Mouse (Mus musculus): Measurements from ENCODE around the gene Syt16. TPM values are rescaled to one million over a fixed set of nuclear protein-coding genes. Genes with fewer than 3 reads are reported as not detected.

The Syt16 gene
- polyA plus RNA-seq, 1 experiment from 2014 or later, result not detected

DNA sequence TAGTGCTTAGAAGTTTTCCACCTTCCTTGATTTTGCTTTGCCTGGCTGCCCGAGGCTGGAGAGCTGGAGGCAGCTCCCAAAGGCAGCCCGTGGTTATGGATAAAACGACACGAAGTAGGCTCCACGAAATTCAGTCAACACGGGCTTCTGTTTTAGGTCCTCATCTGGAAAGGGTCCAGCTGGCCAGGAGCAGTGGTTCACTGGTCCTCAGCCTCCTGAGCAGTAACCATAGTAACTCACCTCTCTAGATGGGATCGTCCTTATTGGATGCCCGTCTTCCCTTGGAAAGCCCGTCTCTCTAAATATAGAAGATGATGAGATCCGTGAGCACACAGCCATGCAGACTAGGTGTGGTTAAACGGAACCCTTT is 287.2 kb downstream of the Syt16 start:
- H3K4me2 ChIP-seq (ENCODE audit: low read depth, low read length), result no peak overlapping the region; the same call in 1 of the 2 replicates
- no peak overlapping the region for H3K9ac ChIP-seq (replicated peaks)
- no peaks in the 10 kb centered on the region for H3K9me3 ChIP-seq (ENCODE audit: low read length)
- ATAC-seq (no peak), DNase-seq (no peak)
- H3K4me1 ChIP-seq (ENCODE audit: insufficient read depth), result peaks cover 2% of the 10 kb centered on the region; the same call in 1 of the 2 replicates
- H3K36me3 ChIP-seq (replicated peaks; ENCODE audit: insufficient read depth, low read length), result no peaks in the 10 kb centered on the region
- no peak overlapping the region for H3K27ac ChIP-seq (ENCODE audit: low read depth)
- WGBS (ENCODE audit: insufficient replicate concordance), result 10% methylated on average over 11 of the region's 11 CpGs
- TF ChIP-seq CTCF (IDR thresholded peaks at IDR 0.05; ENCODE audit: low read depth) (no peak), EP300 (IDR thresholded peaks at IDR 0.05; ENCODE audit: low read depth) (no peak)
- no peak overlapping the region for H3K4me3 ChIP-seq (ENCODE audit: low read depth, low read length)
- peaks cover 29% of the 10 kb centered on the region for H3K27me3 ChIP-seq (ENCODE audit: insufficient read depth, low read length)

DNA sequence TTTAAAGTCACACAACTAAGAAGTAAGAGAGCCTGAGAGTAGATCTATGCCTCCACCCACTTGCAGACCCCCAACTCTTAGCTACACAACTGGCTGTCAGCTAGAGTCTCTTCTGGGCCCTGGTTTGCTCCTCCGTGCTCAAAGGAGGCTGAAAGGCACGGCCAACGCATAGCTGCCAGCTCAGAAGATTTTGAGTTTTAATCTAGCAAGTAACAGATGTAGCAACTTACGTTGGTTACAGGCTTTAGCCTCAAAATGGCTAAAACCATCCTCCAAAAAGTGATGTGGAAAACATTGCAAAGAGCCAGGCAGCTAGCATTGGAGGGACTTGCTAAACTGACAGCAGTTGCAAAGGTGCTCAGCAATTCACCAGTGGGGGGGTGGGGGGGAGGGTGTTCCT is 293.5 kb downstream of the Syt16 start:
- no peak overlapping the region for H3K4me3 ChIP-seq (ENCODE audit: low read depth, low read length)
- ATAC-seq (no peak), DNase-seq (no peak)
- no peak overlapping the region for H3K4me2 ChIP-seq (ENCODE audit: low read depth, low read length)
- H3K4me1 ChIP-seq (ENCODE audit: insufficient read depth), result no peaks in the 10 kb centered on the region
- TF ChIP-seq EP300 (IDR thresholded peaks at IDR 0.05; ENCODE audit: low read depth), result no peak
- no peak for TF ChIP-seq CTCF (IDR thresholded peaks at IDR 0.05; ENCODE audit: low read depth)
- 0 out of 2 replicates have a peak, but pooled peaks cover 2% of the 10 kb centered on the region for H3K27me3 ChIP-seq (ENCODE audit: insufficient read depth, low read length)
- no peaks in the 10 kb centered on the region for H3K9me3 ChIP-seq (ENCODE audit: low read length)
- H3K9ac ChIP-seq (replicated peaks), result no peak overlapping the region
- no peaks in the 10 kb centered on the region for H3K36me3 ChIP-seq (replicated peaks; ENCODE audit: insufficient read depth, low read length)
- no peak overlapping the region for H3K27ac ChIP-seq (ENCODE audit: low read depth)
- WGBS (ENCODE audit: insufficient replicate concordance), result 69% methylated on average over 4 of the region's 4 CpGs

DNA sequence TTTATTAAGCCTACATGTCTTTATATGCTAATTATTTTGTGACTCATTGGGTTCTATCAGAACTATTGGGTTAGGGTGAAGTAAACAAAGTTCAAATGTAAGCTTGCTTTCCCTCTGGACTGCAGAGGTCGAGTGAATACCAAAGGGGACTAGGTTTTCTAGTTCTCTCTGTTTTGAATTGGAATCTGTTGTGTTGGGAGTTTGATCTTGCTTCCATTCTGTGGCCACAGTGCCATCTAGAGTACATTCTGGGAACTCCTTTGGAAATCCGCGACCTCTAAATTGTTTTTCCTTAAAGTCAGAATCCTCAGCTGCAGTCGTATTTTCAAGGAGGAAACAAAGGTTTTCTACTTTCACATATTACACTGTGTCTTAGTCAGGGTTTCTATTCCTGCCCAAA is 296.2 kb downstream of the Syt16 start:
- Histone ChIP-seq H3K9me3 (ENCODE audit: low read length) (no peaks in the 10 kb centered on the region), H3K4me1 (ENCODE audit: insufficient read depth) (no peaks in the 10 kb centered on the region), H3K27ac (ENCODE audit: low read depth) (no peak overlapping the region), H3K36me3 (replicated peaks; ENCODE audit: insufficient read depth, low read length) (no peaks in the 10 kb centered on the region), H3K4me2 (ENCODE audit: low read depth, low read length) (no peak overlapping the region), H3K9ac (replicated peaks) (no peak overlapping the region), H3K27me3 (ENCODE audit: insufficient read depth, low read length) (0 out of 2 replicates have a peak, but pooled peaks cover 2% of the 10 kb centered on the region), H3K4me3 (ENCODE audit: low read depth, low read length) (no peak overlapping the region)
- ATAC-seq (no peak), DNase-seq (peak; percentile 19)
- 7% methylated on average over 4 of the region's 4 CpGs for WGBS (ENCODE audit: insufficient replicate concordance)
- TF ChIP-seq EP300 (IDR thresholded peaks at IDR 0.05; ENCODE audit: low read depth) (no peak), CTCF (IDR thresholded peaks at IDR 0.05; ENCODE audit: low read depth) (peak; percentile 71)

DNA sequence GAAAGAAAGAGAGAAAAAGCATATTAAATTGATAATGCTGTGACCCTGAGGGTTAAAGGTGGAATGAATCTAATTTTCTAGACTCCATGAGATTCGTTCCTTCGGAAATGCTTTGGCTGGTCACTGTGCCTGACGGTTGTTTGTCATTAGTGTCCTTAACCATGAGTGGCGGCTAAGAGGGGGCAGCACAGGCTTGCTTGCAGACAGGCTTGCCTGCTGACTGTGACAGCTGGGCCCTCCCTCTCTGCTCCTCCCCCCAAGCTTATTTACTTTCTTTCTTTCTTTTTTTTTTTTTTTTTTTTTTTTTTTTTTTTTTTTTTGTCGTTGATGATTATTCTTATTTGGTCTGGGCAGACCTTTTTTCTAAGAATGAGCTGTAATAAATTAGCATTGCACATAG is 298.9 kb downstream of the Syt16 start:
- H3K9ac ChIP-seq (replicated peaks), result no peak overlapping the region
- no peaks in the 10 kb centered on the region for H3K9me3 ChIP-seq (ENCODE audit: low read length)
- H3K4me3 ChIP-seq (ENCODE audit: low read depth, low read length), result no peak overlapping the region
- H3K27me3 ChIP-seq (ENCODE audit: insufficient read depth, low read length), result 0 out of 2 replicates have a peak, but pooled peaks cover 2% of the 10 kb centered on the region
- no peaks in the 10 kb centered on the region for H3K36me3 ChIP-seq (replicated peaks; ENCODE audit: insufficient read depth, low read length)
- H3K4me2 ChIP-seq (ENCODE audit: low read depth, low read length), result no peak overlapping the region
- 61% methylated on average over 5 of the region's 5 CpGs for WGBS (ENCODE audit: insufficient replicate concordance)
- TF ChIP-seq EP300 (IDR thresholded peaks at IDR 0.05; ENCODE audit: low read depth) (no peak), CTCF (IDR thresholded peaks at IDR 0.05; ENCODE audit: low read depth) (no peak)
- ATAC-seq, result no peak
- DNase-seq, result no peak
- H3K27ac ChIP-seq (ENCODE audit: low read depth), result no peak overlapping the region
- H3K4me1 ChIP-seq (ENCODE audit: insufficient read depth), result no peaks in the 10 kb centered on the region

DNA sequence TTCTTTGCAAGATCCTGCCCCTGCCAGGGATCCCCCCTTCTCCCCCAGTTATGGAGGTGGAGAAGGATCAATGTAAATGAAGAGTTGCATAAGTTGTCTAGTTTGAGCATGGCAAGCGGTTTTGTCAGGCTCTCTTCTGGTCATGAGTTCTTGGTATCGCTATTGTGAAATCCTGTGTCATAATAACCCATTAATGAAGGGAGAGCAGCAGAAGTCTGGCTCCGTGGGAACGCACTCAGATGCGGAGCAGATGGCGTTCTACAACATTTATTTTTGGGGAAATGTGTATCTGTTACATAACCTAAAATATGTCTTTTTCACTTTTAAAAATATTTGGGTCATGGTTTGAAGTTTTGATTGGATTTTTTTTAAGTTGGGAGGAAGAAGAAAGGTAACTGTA is 304.1 kb downstream of the Syt16 start:
- Histone ChIP-seq H3K36me3 (replicated peaks; ENCODE audit: insufficient read depth, low read length) (no peaks in the 10 kb centered on the region), H3K4me3 (ENCODE audit: low read depth, low read length) (no peak overlapping the region), H3K9ac (replicated peaks) (no peak overlapping the region), H3K4me2 (ENCODE audit: low read depth, low read length) (no peak overlapping the region), H3K27ac (ENCODE audit: low read depth) (no peak overlapping the region), H3K4me1 (ENCODE audit: insufficient read depth) (no peaks in the 10 kb centered on the region), H3K27me3 (ENCODE audit: insufficient read depth, low read length) (no peaks in the 10 kb centered on the region), H3K9me3 (ENCODE audit: low read length) (no peaks in the 10 kb centered on the region)
- 79% methylated on average over 6 of the region's 6 CpGs for WGBS (ENCODE audit: insufficient replicate concordance)
- TF ChIP-seq CTCF (IDR thresholded peaks at IDR 0.05; ENCODE audit: low read depth), result no peak
- TF ChIP-seq EP300 (IDR thresholded peaks at IDR 0.05; ENCODE audit: low read depth), result no peak
- no peak for ATAC-seq
- DNase-seq, result no peak

DNA sequence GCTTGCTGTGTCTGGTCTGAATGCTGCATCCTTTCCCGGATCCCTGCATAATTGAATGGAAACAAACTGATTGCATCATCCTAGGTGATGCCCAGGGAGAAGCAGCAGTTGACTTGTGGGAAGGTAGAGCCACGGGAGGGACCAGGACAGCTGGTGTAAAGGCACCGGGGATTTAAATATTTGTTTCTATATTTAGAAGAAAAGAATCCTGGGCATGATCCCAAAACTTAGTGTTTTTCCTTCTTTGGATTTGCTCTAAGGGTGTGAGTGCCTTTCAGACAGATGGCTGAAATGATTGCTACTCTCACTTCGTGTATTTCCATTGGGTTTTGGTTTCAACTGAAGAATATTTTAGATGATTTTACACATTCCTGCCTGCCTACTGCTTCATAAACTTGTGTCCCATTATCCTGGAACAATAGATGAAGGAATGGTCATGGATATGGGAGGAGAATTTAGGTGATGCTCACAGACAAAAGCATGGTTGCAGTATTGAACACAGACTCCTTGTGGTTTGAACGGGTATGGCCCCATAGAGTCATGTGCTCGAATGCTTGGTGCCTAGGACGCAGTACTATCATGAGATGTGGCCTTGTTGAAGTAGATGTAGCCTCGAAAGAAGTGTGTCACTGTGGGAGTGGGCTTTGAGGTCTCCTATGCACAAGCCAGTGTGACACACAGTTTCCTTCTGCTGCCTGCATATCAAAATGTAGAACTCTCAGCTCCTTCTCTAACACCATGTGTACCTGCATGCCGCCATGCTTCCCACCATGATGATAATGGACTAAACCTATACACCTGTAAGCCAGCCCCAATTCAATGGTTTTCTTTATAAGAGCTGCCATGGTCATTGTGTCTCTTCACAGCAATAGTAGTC is 306.2 kb downstream of the Syt16 start:
- no peak for TF ChIP-seq CTCF (IDR thresholded peaks at IDR 0.05; ENCODE audit: low read depth)
- no peak for TF ChIP-seq EP300 (IDR thresholded peaks at IDR 0.05; ENCODE audit: low read depth)
- ATAC-seq, result no peak
- H3K9me3 ChIP-seq (ENCODE audit: low read length), result no peaks in the 10 kb centered on the region

More for the DNA sequence above, 306.2 kb downstream of the Syt16 start:
- Histone ChIP-seq H3K4me2 (ENCODE audit: low read depth, low read length) (no peak overlapping the region), H3K27ac (ENCODE audit: low read depth) (no peak overlapping the region), H3K4me1 (ENCODE audit: insufficient read depth) (no peaks in the 10 kb centered on the region), H3K9ac (replicated peaks) (no peak overlapping the region), H3K4me3 (ENCODE audit: low read depth, low read length) (no peak overlapping the region), H3K27me3 (ENCODE audit: insufficient read depth, low read length) (no peaks in the 10 kb centered on the region), H3K36me3 (replicated peaks; ENCODE audit: insufficient read depth, low read length) (no peaks in the 10 kb centered on the region)
- WGBS (ENCODE audit: insufficient replicate concordance), result 69% methylated on average over 9 of the region's 9 CpGs
- DNase-seq, result no peak

Measured in liver, postnatal 0 days (tissue).